Mouse (Mus musculus) lung, embryonic 14.5 days (tissue): ENCODE measurements around the gene Rapgefl1. TPM values are rescaled to one million over a fixed set of nuclear protein-coding genes. Genes with fewer than 3 reads are reported as not detected.
A peak's percentile ranks its signal among the peaks of the same experiment; 100 is the strongest.

Experiments used
- ATAC-seq: fragments of 200-750 bp; cut with Nextera tagmentation; 2 replicates; pipeline ENCODE4 v1.8.0; 2017; ENCODE audit warnings: mild to moderate bottlenecking, moderate TSS enrichment, moderate library complexity; ENCODE audit not compliant: insufficient read depth
- DNase-seq: peaks from one replicate; pipeline ENCODE4 v3.0.0-alpha.2; 2015
- H3K27ac ChIP-seq: fragments of 300-500 bp; sonication (generic); 2 replicates; pipeline ENCODE4 v1.5.1; 2014; ENCODE audit warnings: low read depth, mild to moderate bottlenecking, moderate library complexity
- H3K27me3 ChIP-seq: fragments of 300-500 bp; sonication (generic); 2 replicates; pipeline ENCODE4 v1.6.1; 2014; ENCODE audit warnings: low read length, control low read depth; ENCODE audit not compliant: insufficient read depth
- H3K36me3 ChIP-seq: fragments of 300-500 bp; sonication (generic); 2 replicates; pipeline ENCODE4 v1.6.1; 2014; ENCODE audit warnings: control low read depth; ENCODE audit not compliant: insufficient read depth
- H3K4me1 ChIP-seq: fragments of 300-500 bp; sonication (generic); 2 replicates; pipeline ENCODE4 v1.6.1; 2014; ENCODE audit warnings: antibody characterized with exemption, control low read depth; ENCODE audit not compliant: insufficient read depth
- H3K4me2 ChIP-seq: fragments of 300-500 bp; sonication (generic); 2 replicates; pipeline ENCODE4 v1.6.1; 2014; ENCODE audit warnings: mild to moderate bottlenecking
- H3K4me3 ChIP-seq: fragments of 300-500 bp; sonication (generic); 2 replicates; pipeline ENCODE4 v1.5.1; 2014; ENCODE audit warnings: low read depth, low read length
- H3K9ac ChIP-seq: fragments of 300-500 bp; sonication (generic); 2 replicates; pipeline ENCODE4 v1.6.1; 2014
- H3K9me3 ChIP-seq: fragments of 300-500 bp; sonication (generic); 2 replicates; pipeline ENCODE4 v1.6.1; 2016; ENCODE audit warnings: low read depth, low read length, control low read depth
- CTCF ChIP-seq: IDR thresholded peaks from 2 replicates; pipeline ENCODE4 v1.5.1; 2016; ENCODE audit warnings: antibody characterized with exemption, low read depth
- WGBS: fragments of 180-500 bp; shearing (Covaris S2); extraction: QIAGEN DNeasy Blood & Tissue Kit; methylation state at CpG from one replicate; pipeline ENCODE4 v1.1.7; 2014; 5-methylcytosine and 5-hydroxymethylcytosine counted together
- polyA plus RNA-seq: library from polyadenylated mRNA; unstranded; fragments of >200 nt; fragmentation: Nextera tagmentation; extraction: Ambion mirVana; gene quantifications from 2 replicates; pipeline ENCODE4 v1.2.1, GENCODE M21; 2014

Rapgefl1 gene
- polyA plus RNA-seq, 1 experiment from 2014 or later = 2.1 TPM

DNA sequence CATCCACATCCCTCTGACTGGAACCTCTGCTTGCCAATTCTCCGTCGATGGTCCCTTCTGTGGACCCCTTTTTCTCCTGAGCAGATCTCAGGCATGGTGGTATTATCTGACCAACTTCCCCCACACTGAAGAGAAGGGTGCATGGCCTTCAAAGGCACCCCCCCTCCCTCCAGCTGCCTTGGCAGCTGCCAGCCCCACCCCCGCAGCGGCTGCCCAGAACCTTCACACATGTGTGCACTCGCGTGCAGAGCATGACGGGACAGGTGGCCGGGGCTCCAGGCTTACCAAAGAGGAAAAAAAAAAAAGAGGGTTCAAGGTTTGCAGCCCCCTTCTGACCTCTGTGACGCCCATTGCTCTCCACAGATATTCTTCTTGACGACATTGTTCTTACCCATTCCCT, 3.3 kb downstream of the Rapgefl1 start:
- no peak overlapping the region for H3K27ac ChIP-seq
- H3K36me3 ChIP-seq = no peaks in the 10 kb centered on the region
- WGBS = 64% methylated on average over 10 of the region's 10 CpGs
- ATAC-seq = no peak
- no peak overlapping the region for H3K4me2 ChIP-seq
- H3K4me1 ChIP-seq = no peaks in the 10 kb centered on the region
- no peak for TF ChIP-seq CTCF
- H3K27me3 ChIP-seq = peaks cover 14% of the 10 kb centered on the region
- DNase-seq = no peak
- H3K4me3 ChIP-seq = no peak overlapping the region
- H3K9ac ChIP-seq = no peak overlapping the region
- no peaks in the 10 kb centered on the region for H3K9me3 ChIP-seq

DNA sequence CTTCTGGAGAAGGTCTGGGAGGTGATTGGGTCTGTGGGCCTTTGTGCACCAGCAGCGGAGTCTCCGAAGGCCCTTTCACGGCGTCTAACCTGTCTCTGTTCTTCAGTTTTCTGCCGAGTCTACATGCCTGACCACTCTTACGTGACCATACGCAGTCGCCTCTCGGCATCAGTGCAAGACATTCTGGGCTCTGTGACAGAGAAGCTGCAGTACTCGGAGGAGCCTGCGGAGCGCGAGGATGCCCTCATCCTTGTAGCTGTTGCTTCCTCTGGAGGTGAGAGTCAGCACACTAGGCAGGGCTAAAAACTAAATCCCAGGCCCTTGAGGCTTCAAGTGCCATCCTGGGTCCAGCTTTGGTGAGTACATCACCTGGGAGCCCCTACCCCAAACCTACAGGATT, 9.4 kb downstream of the Rapgefl1 start:
- 45% methylated on average over 13 of the region's 13 CpGs for WGBS
- H3K9ac ChIP-seq = no peak overlapping the region
- 0 out of 2 replicates have a peak, but pooled peaks cover 16% of the 10 kb centered on the region for H3K4me1 ChIP-seq
- TF ChIP-seq CTCF = peak; percentile 31; the same call in 1 of the 2 replicates
- no peak for ATAC-seq
- H3K36me3 ChIP-seq = no peaks in the 10 kb centered on the region
- no peak overlapping the region for H3K27ac ChIP-seq
- no peaks in the 10 kb centered on the region for H3K9me3 ChIP-seq
- no peak for DNase-seq
- no peak overlapping the region for H3K4me3 ChIP-seq
- H3K27me3 ChIP-seq = no peaks in the 10 kb centered on the region
- no peak overlapping the region for H3K4me2 ChIP-seq

DNA sequence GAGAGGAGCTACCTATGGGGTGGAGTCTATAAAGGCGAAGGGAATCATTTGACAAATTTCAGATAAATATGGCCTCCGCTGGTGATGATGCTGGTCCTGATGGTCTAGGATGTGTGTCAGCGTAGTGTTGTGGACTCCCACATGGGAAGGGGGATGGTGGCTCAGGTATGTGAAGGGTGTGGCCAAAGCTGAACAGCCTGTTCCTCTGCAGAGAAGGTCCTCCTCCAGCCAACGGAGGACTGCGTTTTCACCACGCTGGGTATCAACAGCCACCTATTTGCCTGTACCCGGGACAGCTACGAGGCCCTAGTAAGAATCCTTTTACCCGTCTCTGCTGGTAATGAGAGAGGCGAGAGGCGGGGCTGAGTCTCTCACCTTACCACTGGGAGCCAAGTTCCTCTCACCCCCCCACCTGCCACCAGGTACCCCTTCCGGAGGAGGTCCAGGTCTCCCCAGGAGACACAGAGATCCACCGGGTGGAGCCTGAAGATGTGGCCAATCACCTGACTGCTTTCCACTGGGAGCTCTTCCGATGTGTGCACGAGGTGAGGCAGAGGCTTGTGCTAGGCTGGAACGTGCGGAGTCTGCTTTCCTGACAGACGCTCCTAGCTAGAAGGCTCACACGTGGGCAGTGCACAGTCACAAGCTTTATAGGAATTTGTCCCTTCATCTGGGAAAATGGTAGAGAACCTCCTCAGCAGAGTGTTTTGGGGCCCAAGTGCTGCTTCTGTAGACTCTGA, 10.4 kb downstream of the Rapgefl1 start:
- H3K27me3 ChIP-seq = no peaks in the 10 kb centered on the region
- H3K9ac ChIP-seq = no peak overlapping the region
- H3K4me3 ChIP-seq = no peak overlapping the region
- no peaks in the 10 kb centered on the region for H3K9me3 ChIP-seq
- no peak for DNase-seq
- H3K27ac ChIP-seq = no peak overlapping the region
- TF ChIP-seq CTCF = no peak
- no peak for ATAC-seq
- no peak overlapping the region for H3K4me2 ChIP-seq
- WGBS = 49% methylated on average over 19 of the region's 19 CpGs
- H3K36me3 ChIP-seq = no peaks in the 10 kb centered on the region
- H3K4me1 ChIP-seq = 0 out of 2 replicates have a peak, but pooled peaks cover 16% of the 10 kb centered on the region

DNA sequence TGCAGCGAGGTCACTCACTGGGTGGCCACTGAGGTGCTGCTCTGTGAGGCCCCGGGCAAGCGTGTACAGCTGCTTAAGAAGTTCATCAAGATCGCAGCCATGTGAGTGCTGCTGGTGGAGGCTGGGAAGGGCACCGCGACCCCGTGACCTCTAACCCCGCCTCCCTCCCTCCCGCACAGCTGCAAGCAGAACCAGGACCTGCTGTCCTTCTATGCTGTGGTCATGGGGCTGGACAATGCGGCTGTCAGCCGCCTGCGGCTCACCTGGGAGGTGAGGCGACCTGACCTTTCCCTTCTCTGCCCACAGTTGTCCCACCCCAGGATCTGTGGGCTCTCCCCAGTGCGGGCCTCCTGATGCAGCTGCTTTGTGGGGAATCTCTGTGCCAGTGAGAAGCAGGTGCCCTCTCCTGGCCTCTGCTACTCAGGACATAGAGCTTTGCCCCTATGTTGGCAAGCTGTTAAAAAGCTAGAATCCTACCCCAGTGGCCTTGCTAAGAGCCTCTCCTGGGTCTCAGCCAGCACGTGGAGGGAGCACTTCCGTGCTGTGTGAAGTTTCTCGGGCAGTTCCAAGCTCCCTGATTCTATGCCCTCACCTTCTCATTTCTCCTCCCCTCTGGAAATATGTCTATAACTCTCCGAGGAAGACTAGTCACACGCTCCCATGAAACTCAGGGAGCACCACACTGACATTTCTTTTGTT, 12.8 kb downstream of the Rapgefl1 start:
- H3K36me3 ChIP-seq = no peaks in the 10 kb centered on the region
- no peak overlapping the region for H3K4me3 ChIP-seq
- no peaks in the 10 kb centered on the region for H3K9me3 ChIP-seq
- DNase-seq (peak; percentile 31), ATAC-seq (no peak)
- no peaks in the 10 kb centered on the region for H3K27me3 ChIP-seq
- 11% methylated on average over 19 of the region's 19 CpGs for WGBS
- no peak overlapping the region for H3K27ac ChIP-seq
- H3K4me1 ChIP-seq = 0 out of 2 replicates have a peak, but pooled peaks cover 16% of the 10 kb centered on the region
- TF ChIP-seq CTCF = no peak
- peak overlapping the region; percentile 23; the same call in 1 of the 2 replicates for H3K9ac ChIP-seq
- no peak overlapping the region; the same call in 1 of the 2 replicates for H3K4me2 ChIP-seq

DNA sequence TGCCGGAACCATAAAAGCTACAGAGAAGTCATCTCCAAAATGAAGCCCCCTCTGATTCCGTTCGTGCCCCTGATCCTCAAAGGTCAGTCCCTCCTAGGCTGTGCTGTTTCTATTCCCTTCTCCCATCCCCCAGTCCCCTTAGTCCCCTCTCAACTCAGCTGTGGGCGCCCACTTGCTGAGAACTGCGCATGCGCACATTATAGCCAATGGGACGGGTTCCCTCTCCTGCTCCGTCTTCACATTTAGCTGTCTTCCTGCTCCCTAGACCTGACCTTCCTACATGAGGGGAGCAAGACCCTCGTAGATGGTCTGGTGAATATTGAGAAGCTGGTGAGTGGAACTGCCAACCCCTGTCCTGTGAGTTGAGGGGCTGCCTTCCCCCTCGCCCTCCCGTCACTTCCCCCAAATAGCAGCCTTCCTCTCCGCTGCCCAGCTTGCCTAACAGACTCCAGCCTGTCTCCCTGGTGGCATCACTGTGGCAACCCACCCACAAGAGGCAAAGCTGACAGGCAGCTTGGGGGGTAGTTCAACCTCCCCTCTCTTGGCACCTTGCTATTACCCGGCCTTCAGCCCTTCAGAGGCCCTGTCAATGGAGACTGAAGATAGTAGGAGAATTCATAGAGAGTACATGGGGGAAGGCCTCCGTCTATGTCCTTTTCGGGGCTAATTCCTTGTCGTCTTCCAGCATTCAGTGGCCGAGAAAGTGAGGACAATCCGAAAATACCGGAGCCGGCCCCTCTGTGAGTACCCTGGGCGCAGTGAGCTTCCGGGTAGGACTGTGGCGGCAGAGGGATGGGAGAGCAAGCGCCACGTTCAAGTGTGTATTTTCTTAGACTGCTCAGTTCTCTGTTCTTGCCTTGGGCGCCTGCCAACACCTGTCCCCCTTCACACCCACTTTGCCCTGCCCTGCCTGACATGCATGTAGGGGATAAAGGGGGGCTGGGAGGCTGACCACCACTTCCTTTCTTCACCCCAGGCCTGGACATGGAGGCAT, 13.8 kb downstream of the Rapgefl1 start:
- no peak for TF ChIP-seq CTCF
- Histone ChIP-seq H3K4me2 (0 out of 2 replicates have a peak overlapping the region, but pooled peaks have one; percentile 15), H3K27ac (no peak overlapping the region), H3K36me3 (no peaks in the 10 kb centered on the region), H3K9ac (no peak overlapping the region; the same call in 1 of the 2 replicates), H3K4me3 (0 out of 2 replicates have a peak overlapping the region, but pooled peaks have one; percentile 4), H3K4me1 (0 out of 2 replicates have a peak, but pooled peaks cover 16% of the 10 kb centered on the region), H3K9me3 (no peaks in the 10 kb centered on the region), H3K27me3 (no peaks in the 10 kb centered on the region)
- no peak for ATAC-seq
- peak; percentile 49 for DNase-seq
- 55% methylated on average over 26 of the region's 26 CpGs for WGBS

DNA sequence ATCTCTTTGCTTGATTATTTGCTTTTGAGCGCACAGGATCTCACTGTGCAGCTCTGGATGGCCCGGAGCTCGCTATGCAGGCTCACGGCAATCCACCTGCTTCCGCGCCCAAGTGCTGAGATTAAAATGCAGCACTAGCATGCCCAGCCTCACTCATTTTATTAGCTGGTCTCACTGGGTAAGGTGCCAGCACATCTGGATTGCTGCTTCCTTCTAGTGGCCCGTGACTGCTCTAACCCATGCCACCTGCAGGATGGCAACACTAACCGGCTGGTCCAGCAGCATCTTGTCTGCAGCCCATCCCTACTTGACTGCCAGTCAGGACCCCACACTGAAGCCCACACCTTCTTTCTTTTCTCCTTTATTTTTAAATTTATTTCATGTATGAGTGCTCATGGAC, 17.5 kb downstream of the Rapgefl1 start:
- H3K36me3 ChIP-seq = no peaks in the 10 kb centered on the region
- H3K4me1 ChIP-seq = 0 out of 2 replicates have a peak, but pooled peaks cover 15% of the 10 kb centered on the region
- ATAC-seq = no peak
- H3K4me2 ChIP-seq = no peak overlapping the region
- no peak overlapping the region for H3K9ac ChIP-seq
- WGBS = 76% methylated on average over 8 of the region's 8 CpGs
- no peaks in the 10 kb centered on the region for H3K9me3 ChIP-seq
- no peak overlapping the region for H3K27ac ChIP-seq
- TF ChIP-seq CTCF = no peak
- H3K4me3 ChIP-seq = no peak overlapping the region
- no peaks in the 10 kb centered on the region for H3K27me3 ChIP-seq
- no peak for DNase-seq
